8 mouse cellular contexts compared by ENCODE assay signal in genomic region chr2:119289014-119289416, GRCm38 (mm10). TPM values are rescaled to one million over a fixed set of nuclear protein-coding genes. Genes with fewer than 3 reads are reported as not detected.
DNase-seq lines count a peak whose midpoint lies in the region; ATAC-seq and TF ChIP-seq lines count a peak whose summit lies in the region.

No protein-coding gene starts in this region.

- peaks cover 9% of the 10 kb centered on the region; the same call in 1 of the 2 replicates for H3K4me1 ChIP-seq in lung, adult 2 months (ENCODE audit: control insufficient read depth, insufficient read depth, low read length)
- H3K4me1 ChIP-seq in embryonic facial prominence, embryonic 12.5 days, result peaks cover 7% of the 10 kb centered on the region
- peaks cover 20% of the 10 kb centered on the region for H3K4me1 ChIP-seq in hindbrain, embryonic 13.5 days (replicated peaks)

- H3K36me3 ChIP-seq in embryonic facial prominence, embryonic 12.5 days, result peaks cover 39% of the 10 kb centered on the region
- H3K36me3 ChIP-seq in hindbrain, embryonic 13.5 days, result peaks cover 40% of the 10 kb centered on the region

- no peak for TF ChIP-seq CTCF in lung, adult 2 months (IDR thresholded peaks at IDR 0.05; ENCODE audit: insufficient read depth, low read length)

- H3K27me3 ChIP-seq in embryonic facial prominence, embryonic 12.5 days, result no peaks in the 10 kb centered on the region
- H3K27me3 ChIP-seq in hindbrain, embryonic 13.5 days, result no peaks in the 10 kb centered on the region

- 1% methylated on average over 11 of the region's 11 CpGs for WGBS in lung, adult 2 months
- 3% methylated on average over 11 of the region's 11 CpGs for WGBS in embryonic facial prominence, embryonic 12.5 days
- WGBS in hindbrain, embryonic 13.5 days, result 3% methylated on average over 11 of the region's 11 CpGs

- H3K4me3 ChIP-seq in lung, adult 2 months (replicated peaks; ENCODE audit: extremely low read depth, low read depth, low read length), result peak overlapping the region; percentile 74
- peak overlapping the region; percentile 76 for H3K4me3 ChIP-seq in embryonic facial prominence, embryonic 12.5 days
- peak overlapping the region; percentile 77 for H3K4me3 ChIP-seq in hindbrain, embryonic 13.5 days

- no peak overlapping the region for H3K27ac ChIP-seq in embryonic facial prominence, embryonic 12.5 days
- no peak overlapping the region for H3K27ac ChIP-seq in hindbrain, embryonic 13.5 days

- H3K4me2 ChIP-seq in embryonic facial prominence, embryonic 12.5 days (replicated peaks), result peak overlapping the region; percentile 90
- peak overlapping the region; percentile 95 for H3K4me2 ChIP-seq in hindbrain, embryonic 13.5 days

- ATAC-seq in embryonic facial prominence, embryonic 12.5 days (ENCODE audit: insufficient number of reproducible peaks, insufficient read depth, low FRiP score, low TSS enrichment), result no peak
- peak; percentile 18 for ATAC-seq in hindbrain, embryonic 13.5 days (ENCODE audit: low FRiP score)
- ATAC-seq in megakaryocyte progenitor cell, adult 5-6 weeks (replicated peaks; ENCODE audit: poor library complexity), result peak; percentile 43

- DNase-seq in lung, adult 2 months, result no peak
- no peak for DNase-seq in lung, adult 18-20 months
- peak; percentile 31 for DNase-seq in thymus, postnatal 14 days
- no peak for DNase-seq in cerebellum, postnatal 4 days (ENCODE audit: low spot score in 2 of 2)
- no peak for DNase-seq in cerebellum, adult 8-10 months

- TF ChIP-seq POLR2A in lung, adult 2 months (IDR thresholded peaks at IDR 0.05; ENCODE audit: borderline replicate concordance, extremely low read depth, low read depth, low read length), result no peak

- no peaks in the 10 kb centered on the region for H3K9me3 ChIP-seq in embryonic facial prominence, embryonic 12.5 days
- no peaks in the 10 kb centered on the region for H3K9me3 ChIP-seq in hindbrain, embryonic 13.5 days

- H3K9ac ChIP-seq in embryonic facial prominence, embryonic 12.5 days, result peak overlapping the region; percentile 88
- peak overlapping the region; percentile 86 for H3K9ac ChIP-seq in hindbrain, embryonic 13.5 days

RNA-seq across cellular contexts. Expression of gene Vps18, which starts 0.5 kb away (rescaled TPM):
- polyA plus RNA-seq in lung, adult 2 months (2012; rRNA removed), result 24.1 and 25.9 TPM in 2 replicates
- 23.8 and 23.9 TPM in 2 replicates for polyA plus RNA-seq in embryonic facial prominence, embryonic 12.5 days (2016; fragmentation: Nextera tagmentation; extraction: Ambion mirVana)
- polyA plus RNA-seq in hindbrain, embryonic 13.5 days (2015; fragmentation: Nextera tagmentation; extraction: Ambion mirVana), result 26.0 and 26.1 TPM in 2 replicates
- total RNA-seq in megakaryocyte progenitor cell, adult 5-6 weeks (2015), result 7.2 and 7.6 TPM in 2 replicates
- 18.8 and 20.0 TPM in 2 replicates for total RNA-seq in megakaryocyte progenitor cell, adult 5-6 weeks (2017)

RNA-seq across cellular contexts. Expression of gene Rhov, which starts 17.9 kb away (rescaled TPM):
- 1.6 and 3.0 TPM in 2 replicates for polyA plus RNA-seq in lung, adult 2 months (2012; rRNA removed)
- polyA plus RNA-seq in embryonic facial prominence, embryonic 12.5 days (2016; fragmentation: Nextera tagmentation; extraction: Ambion mirVana), result 5.7 and 6.9 TPM in 2 replicates
- 21.2 and 23.4 TPM in 2 replicates for polyA plus RNA-seq in hindbrain, embryonic 13.5 days (2015; fragmentation: Nextera tagmentation; extraction: Ambion mirVana)
- not detected in 2 replicates for total RNA-seq in megakaryocyte progenitor cell, adult 5-6 weeks (2015)
- not detected in 2 replicates for total RNA-seq in megakaryocyte progenitor cell, adult 5-6 weeks (2017)

RNA-seq across cellular contexts. Expression of gene Dll4, which starts 36.6 kb away (rescaled TPM):
- 114 TPM in 2 replicates for polyA plus RNA-seq in lung, adult 2 months (2012; rRNA removed)
- 5.1 and 5.7 TPM in 2 replicates for polyA plus RNA-seq in embryonic facial prominence, embryonic 12.5 days (2016; fragmentation: Nextera tagmentation; extraction: Ambion mirVana)
- 5.4 and 5.9 TPM in 2 replicates for polyA plus RNA-seq in hindbrain, embryonic 13.5 days (2015; fragmentation: Nextera tagmentation; extraction: Ambion mirVana)
- total RNA-seq in megakaryocyte progenitor cell, adult 5-6 weeks (2015), result 0.05 TPM in 1 of 2 replicates, not detected in the other
- not detected in 2 replicates for total RNA-seq in megakaryocyte progenitor cell, adult 5-6 weeks (2017)

RNA-seq across cellular contexts. Expression of gene Spint1, which starts 51.9 kb away (rescaled TPM):
- polyA plus RNA-seq in lung, adult 2 months (2012; rRNA removed), result 47.7 and 51.0 TPM in 2 replicates
- polyA plus RNA-seq in embryonic facial prominence, embryonic 12.5 days (2016; fragmentation: Nextera tagmentation; extraction: Ambion mirVana), result 8.8 and 10.6 TPM in 2 replicates
- polyA plus RNA-seq in hindbrain, embryonic 13.5 days (2015; fragmentation: Nextera tagmentation; extraction: Ambion mirVana), result 0.72 and 0.99 TPM in 2 replicates
- total RNA-seq in megakaryocyte progenitor cell, adult 5-6 weeks (2015), result 0.20 and 0.44 TPM in 2 replicates
- total RNA-seq in megakaryocyte progenitor cell, adult 5-6 weeks (2017), result 0.14 TPM in 1 of 2 replicates, not detected in the other

RNA-seq across cellular contexts. Expression of gene Ppp1r14d, which starts 59.3 kb away (rescaled TPM):
- polyA plus RNA-seq in lung, adult 2 months (2012; rRNA removed), result 1.1 and 1.9 TPM in 2 replicates
- 0.28 TPM in 1 of 2 replicates, not detected in the other for polyA plus RNA-seq in embryonic facial prominence, embryonic 12.5 days (2016; fragmentation: Nextera tagmentation; extraction: Ambion mirVana)
- not detected in 2 replicates for polyA plus RNA-seq in hindbrain, embryonic 13.5 days (2015; fragmentation: Nextera tagmentation; extraction: Ambion mirVana)
- not detected in 2 replicates for total RNA-seq in megakaryocyte progenitor cell, adult 5-6 weeks (2015)
- total RNA-seq in megakaryocyte progenitor cell, adult 5-6 weeks (2017), result not detected in 2 replicates

Comparison
In these comparisons a context has a peak if more than half of its experiments do, and no peak if none do; other contexts are left out.
1. RNA of gene Dll4, which starts 36.6 kb away (polyA plus RNA-seq): 114 TPM in lung, adult 2 months; 5.4 to 5.9 TPM in hindbrain, embryonic 13.5 days and 5.1 to 5.7 TPM in embryonic facial prominence, embryonic 12.5 days; every median in the first group is over 10 times any median in the second.
2. Peak in every context shown above with its lines, with median percentiles within 50 percentile points of each other: H3K4me3 ChIP-seq.